ENCODE assay signal across 1 mouse cellular context in genomic region chr1:105766099-105766498, GRCm38 (mm10). TPM values are rescaled to one million over a fixed set of nuclear protein-coding genes. Genes with fewer than 3 reads are reported as not detected.
"Had no signal": no experiment of that assay in that cellular context is flagged by ENCODE, and none has a peak within 500 bp of the region (broad histone marks: within the 10 kb centered on the region; RNA-seq: fewer than 3 reads in every experiment).

No protein-coding gene starts in this region.

RNA-seq across cellular contexts. Expression of gene Tnfrsf11a, which starts 14.4 kb away (rescaled TPM):
- polyA plus RNA-seq: erythroblast, embryonic 14.5 days had no signal
